Mouse (Mus musculus): ENCODE measurements around the gene Cab39.

DNA sequence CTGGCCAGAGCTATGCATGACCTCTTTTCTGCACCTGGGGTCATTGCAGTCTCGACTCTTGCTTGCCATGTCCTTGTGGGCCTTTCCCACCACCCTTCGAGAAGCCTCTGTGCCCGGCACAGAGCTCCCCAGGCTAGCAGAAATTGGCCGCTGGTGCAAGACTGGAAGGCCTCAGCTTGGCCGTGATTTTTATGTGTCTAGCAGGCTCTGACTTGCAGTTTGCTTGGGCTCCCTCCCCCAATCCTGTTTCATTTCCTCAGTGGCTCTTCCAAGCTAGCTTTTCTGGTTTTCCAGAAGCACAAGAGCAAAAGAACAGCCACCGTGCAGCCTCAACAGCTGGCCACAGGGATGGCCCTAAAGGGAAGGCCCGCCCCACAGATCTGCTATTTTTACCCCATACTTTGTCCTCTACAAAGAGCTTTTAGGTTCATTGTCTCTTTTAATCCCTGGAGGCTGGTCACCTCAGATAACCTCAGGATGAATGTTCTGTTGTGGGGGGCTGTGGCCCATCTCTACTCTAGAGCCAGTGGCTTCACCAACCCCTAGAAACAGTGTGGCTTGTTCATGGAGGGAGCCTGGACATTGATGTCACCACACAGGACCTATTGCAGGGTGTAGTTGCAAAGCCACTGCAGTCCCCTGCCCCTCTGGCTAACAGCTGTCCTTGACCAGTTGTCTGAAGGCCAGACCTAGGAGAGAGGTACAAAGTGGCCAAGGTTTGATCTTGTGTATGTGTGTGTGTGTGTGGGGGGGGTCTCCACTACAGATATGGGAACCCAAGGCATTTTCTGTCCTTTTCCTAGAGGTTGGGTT, 107.5 kb downstream of the Cab39 start:
- TF ChIP-seq HCFC1 (IDR thresholded peaks at IDR 0.05; ENCODE audit: low read depth, low read length) = no peak
- TF ChIP-seq POLR2A (IDR thresholded peaks at IDR 0.05; ENCODE audit: low read depth, low read length) = no peak
- no peak for TF ChIP-seq MAX (IDR thresholded peaks at IDR 0.05; ENCODE audit: low read length)
- peak; percentile 51 for TF ChIP-seq EP300 (IDR thresholded peaks at IDR 0.05; ENCODE audit: low read length)
- no peak for TF ChIP-seq CTCF (conservative IDR thresholded peaks at IDR 0.05 in 1 of 2, IDR thresholded peaks at IDR 0.05 in 1 of 2; ENCODE audit: low read depth in 2 of 2, low read length in 2 of 2)
- no peak for TF ChIP-seq TBP (conservative IDR thresholded peaks at IDR 0.05; ENCODE audit: low read depth, low read length)
- no peak for TF ChIP-seq E2F4 (IDR thresholded peaks at IDR 0.05; ENCODE audit: insufficient replicate concordance, low read depth, low read length)
- peak; percentile 46 for TF ChIP-seq BHLHE40 (IDR thresholded peaks at IDR 0.05; ENCODE audit: low read depth, low read length)
- TF ChIP-seq CHD1 (IDR thresholded peaks at IDR 0.05; ENCODE audit: low read depth, low read length) = no peak
